Mouse (Mus musculus): ENCODE measurements at regions not wholly inside any gene's neighbourhood (a gene's known extent, or its start where the extent isn't known, plus 50 kb on each side); places are given as distances from the start of the nearest gene placed in this dataset.

- no peaks in the 10 kb centered on the region for H3K36me3 ChIP-seq (ENCODE audit: insufficient read depth, low read length)
- H3K4me2 ChIP-seq (ENCODE audit: low read length): no peak overlapping the region
- no peak overlapping the region for H3K4me3 ChIP-seq (replicated peaks; ENCODE audit: low read depth, low read length)
- no peak for TF ChIP-seq CTCF (IDR thresholded peaks at IDR 0.05; ENCODE audit: low read depth)
- WGBS: 22% methylated on average over 1 of the region's 1 CpGs
- no peaks in the 10 kb centered on the region for H3K27me3 ChIP-seq (ENCODE audit: insufficient read depth, low read length)
- no peak overlapping the region for H3K27ac ChIP-seq
- no peak overlapping the region for H3K9ac ChIP-seq (ENCODE audit: low read depth, low read length)
- DNase-seq (ENCODE audit: low spot score) (no peak), ATAC-seq (replicated peaks; ENCODE audit: low FRiP score, low read depth) (no peak)
- H3K9me3 ChIP-seq (replicated peaks; ENCODE audit: low read length): no peaks in the 10 kb centered on the region
- H3K4me1 ChIP-seq (replicated peaks; ENCODE audit: insufficient read depth, low read length): no peaks in the 10 kb centered on the region
Measured at GRCm38 (mm10) chr14:110276192-110276591, 478.8 kb downstream of the Slitrk6 start.

- no peak overlapping the region for H3K9ac ChIP-seq (ENCODE audit: low read depth, low read length)
- no peaks in the 10 kb centered on the region for H3K36me3 ChIP-seq (ENCODE audit: insufficient read depth, low read length)
- H3K9me3 ChIP-seq (replicated peaks; ENCODE audit: low read length): no peaks in the 10 kb centered on the region
- no peak overlapping the region for H3K27ac ChIP-seq
- H3K27me3 ChIP-seq (ENCODE audit: insufficient read depth, low read length): no peaks in the 10 kb centered on the region
- TF ChIP-seq CTCF (IDR thresholded peaks at IDR 0.05; ENCODE audit: low read depth): no peak
- 71% methylated on average over 2 of the region's 2 CpGs for WGBS
- H3K4me2 ChIP-seq (ENCODE audit: low read length): no peak overlapping the region
- DNase-seq (ENCODE audit: low spot score) (no peak), ATAC-seq (replicated peaks; ENCODE audit: low FRiP score, low read depth) (no peak)
- H3K4me1 ChIP-seq (replicated peaks; ENCODE audit: insufficient read depth, low read length): no peaks in the 10 kb centered on the region
- H3K4me3 ChIP-seq (replicated peaks; ENCODE audit: low read depth, low read length): no peak overlapping the region
Measured at GRCm38 (mm10) chr14:110271270-110271669, 483.7 kb downstream of the Slitrk6 start.

GRCm38 (mm10) chr14:110244466-110244865 is 510.5 kb downstream of the Slitrk6 start:
- Histone ChIP-seq H3K36me3 (ENCODE audit: insufficient read depth, low read length) (no peaks in the 10 kb centered on the region), H3K4me2 (ENCODE audit: low read length) (no peak overlapping the region), H3K27ac (no peak overlapping the region), H3K9ac (ENCODE audit: low read depth, low read length) (no peak overlapping the region), H3K4me3 (replicated peaks; ENCODE audit: low read depth, low read length) (no peak overlapping the region), H3K9me3 (replicated peaks; ENCODE audit: low read length) (no peaks in the 10 kb centered on the region), H3K4me1 (replicated peaks; ENCODE audit: insufficient read depth, low read length) (no peaks in the 10 kb centered on the region), H3K27me3 (ENCODE audit: insufficient read depth, low read length) (no peaks in the 10 kb centered on the region)
- no peak for TF ChIP-seq CTCF (IDR thresholded peaks at IDR 0.05; ENCODE audit: low read depth)
- WGBS: 71% methylated on average over 1 of the region's 1 CpGs
- ATAC-seq (replicated peaks; ENCODE audit: low FRiP score, low read depth): no peak
- DNase-seq (ENCODE audit: low spot score): no peak

- Histone ChIP-seq H3K9me3 (replicated peaks; ENCODE audit: low read length) (no peaks in the 10 kb centered on the region), H3K27ac (no peak overlapping the region), H3K4me2 (ENCODE audit: low read length) (no peak overlapping the region), H3K36me3 (ENCODE audit: insufficient read depth, low read length) (no peaks in the 10 kb centered on the region), H3K9ac (ENCODE audit: low read depth, low read length) (no peak overlapping the region), H3K4me3 (replicated peaks; ENCODE audit: low read depth, low read length) (no peak overlapping the region), H3K4me1 (replicated peaks; ENCODE audit: insufficient read depth, low read length) (no peaks in the 10 kb centered on the region), H3K27me3 (ENCODE audit: insufficient read depth, low read length) (no peaks in the 10 kb centered on the region)
- 84% methylated on average over 2 of the region's 2 CpGs for WGBS
- ATAC-seq (replicated peaks; ENCODE audit: low FRiP score, low read depth) (no peak), DNase-seq (ENCODE audit: low spot score) (no peak)
- TF ChIP-seq CTCF (IDR thresholded peaks at IDR 0.05; ENCODE audit: low read depth): no peak
Measured at GRCm38 (mm10) chr14:110243549-110243948, 511.4 kb downstream of the Slitrk6 start.

- Histone ChIP-seq H3K27me3 (ENCODE audit: insufficient read depth, low read length) (no peaks in the 10 kb centered on the region), H3K9me3 (replicated peaks; ENCODE audit: low read length) (no peaks in the 10 kb centered on the region), H3K4me2 (ENCODE audit: low read length) (no peak overlapping the region), H3K4me3 (replicated peaks; ENCODE audit: low read depth, low read length) (no peak overlapping the region), H3K27ac (no peak overlapping the region), H3K36me3 (ENCODE audit: insufficient read depth, low read length) (no peaks in the 10 kb centered on the region), H3K4me1 (replicated peaks; ENCODE audit: insufficient read depth, low read length) (no peaks in the 10 kb centered on the region), H3K9ac (ENCODE audit: low read depth, low read length) (no peak overlapping the region)
- 85% methylated on average over 2 of the region's 2 CpGs for WGBS
- ATAC-seq (replicated peaks; ENCODE audit: low FRiP score, low read depth) (no peak), DNase-seq (ENCODE audit: low spot score) (no peak)
- TF ChIP-seq CTCF (IDR thresholded peaks at IDR 0.05; ENCODE audit: low read depth): no peak
Measured at GRCm38 (mm10) chr14:110238800-110239199, 516.1 kb downstream of the Slitrk6 start.

GRCm38 (mm10) chr14:110224678-110225446 is 530.1 kb downstream of the Slitrk6 start:
- H3K4me3 ChIP-seq (replicated peaks; ENCODE audit: low read depth, low read length): no peak overlapping the region
- TF ChIP-seq CTCF (IDR thresholded peaks at IDR 0.05; ENCODE audit: low read depth): no peak
- DNase-seq (ENCODE audit: low spot score): no peak
- 83% methylated on average over 6 of the region's 6 CpGs for WGBS
- no peaks in the 10 kb centered on the region for H3K4me1 ChIP-seq (replicated peaks; ENCODE audit: insufficient read depth, low read length)
- no peaks in the 10 kb centered on the region for H3K27me3 ChIP-seq (ENCODE audit: insufficient read depth, low read length)
- H3K36me3 ChIP-seq (ENCODE audit: insufficient read depth, low read length): no peaks in the 10 kb centered on the region
- H3K4me2 ChIP-seq (ENCODE audit: low read length): no peak overlapping the region
- H3K9me3 ChIP-seq (replicated peaks; ENCODE audit: low read length): no peaks in the 10 kb centered on the region
- no peak for ATAC-seq (replicated peaks; ENCODE audit: low FRiP score, low read depth)
- no peak overlapping the region for H3K27ac ChIP-seq
- H3K9ac ChIP-seq (ENCODE audit: low read depth, low read length): no peak overlapping the region
